Mouse (Mus musculus): ENCODE measurements around the gene Pou6f1. TPM values are rescaled to one million over a fixed set of nuclear protein-coding genes. Genes with fewer than 3 reads are reported as not detected.

Pou6f1 gene
- polyA plus RNA-seq, 1 experiment from 2014 or later, result 5.4 TPM

- no peak overlapping the region for H3K27ac ChIP-seq (replicated peaks)
- 88% methylated on average over 5 of the region's 5 CpGs for WGBS
- no peaks in the 10 kb centered on the region for H3K27me3 ChIP-seq (replicated peaks; ENCODE audit: low read depth, poor library complexity, severe bottlenecking)
- H3K9me3 ChIP-seq, result no peaks in the 10 kb centered on the region
- no peak overlapping the region for H3K4me3 ChIP-seq
- no peaks in the 10 kb centered on the region for H3K4me1 ChIP-seq
- DNase-seq (ENCODE audit: low spot score), result no peak
- H3K36me3 ChIP-seq (replicated peaks), result peaks cover 54% of the 10 kb centered on the region
Observed at GRCm38 (mm10) chr15:100527900-100528299, 71.9 kb downstream of the Pou6f1 start.

GRCm38 (mm10) chr15:100525405-100525804 lies 74.4 kb downstream of the Pou6f1 start:
- Histone ChIP-seq H3K36me3 (replicated peaks) (peaks cover 69% of the 10 kb centered on the region), H3K27me3 (replicated peaks; ENCODE audit: low read depth, poor library complexity, severe bottlenecking) (no peaks in the 10 kb centered on the region), H3K27ac (replicated peaks) (no peak overlapping the region), H3K4me3 (no peak overlapping the region), H3K4me1 (no peaks in the 10 kb centered on the region), H3K9me3 (no peaks in the 10 kb centered on the region)
- 94% methylated on average over 14 of the region's 14 CpGs for WGBS
- no peak for DNase-seq (ENCODE audit: low spot score)

Small RNAs within 50 kb of the gene (microRNA-seq; reads per million reads assigned to microRNA genes)
- not detected for gene Mir6961

Other genes with a start within 250 kb of the Pou6f1 start
- gene Methig1, start 246.8 kb downstream of the Pou6f1 start, polyA plus RNA-seq (2016; fragmentation: Nextera tagmentation; extraction: Ambion mirVana), result not detected in 2 replicates
- not detected in 2 replicates for gene Mettl7a2, start 246.8 kb downstream of the Pou6f1 start, polyA plus RNA-seq (2016; fragmentation: Nextera tagmentation; extraction: Ambion mirVana)
- not detected in 2 replicates for gene Higd1c, start 235.4 kb downstream of the Pou6f1 start, polyA plus RNA-seq (2016; fragmentation: Nextera tagmentation; extraction: Ambion mirVana)
- gene Gm5475, start 177.8 kb downstream of the Pou6f1 start, polyA plus RNA-seq (2016; fragmentation: Nextera tagmentation; extraction: Ambion mirVana), result 0.05 TPM in 1 of 2 replicates, not detected in the other
- gene Slc11a2, start 174.9 kb downstream of the Pou6f1 start, polyA plus RNA-seq (2016; fragmentation: Nextera tagmentation; extraction: Ambion mirVana), result 25.0 and 28.3 TPM in 2 replicates
- gene Letmd1, start 131.0 kb downstream of the Pou6f1 start, polyA plus RNA-seq (2016; fragmentation: Nextera tagmentation; extraction: Ambion mirVana), result 36.5 and 38.6 TPM in 2 replicates
- gene Csrnp2, start 104.5 kb downstream of the Pou6f1 start, polyA plus RNA-seq (2016; fragmentation: Nextera tagmentation; extraction: Ambion mirVana), result 24.2 and 25.4 TPM in 2 replicates
- 36.9 and 38.2 TPM in 2 replicates for gene Tfcp2, start 48.0 kb downstream of the Pou6f1 start, polyA plus RNA-seq (2016; fragmentation: Nextera tagmentation; extraction: Ambion mirVana)
- 200 and 212 TPM in 2 replicates for gene Dazap2, start 15.4 kb upstream of the Pou6f1 start, polyA plus RNA-seq (2016; fragmentation: Nextera tagmentation; extraction: Ambion mirVana)
- gene Smagp, start 37.0 kb upstream of the Pou6f1 start, polyA plus RNA-seq (2016; fragmentation: Nextera tagmentation; extraction: Ambion mirVana), result 4.9 and 7.3 TPM in 2 replicates
- gene Bin2, start 69.6 kb upstream of the Pou6f1 start, polyA plus RNA-seq (2016; fragmentation: Nextera tagmentation; extraction: Ambion mirVana), result 2.1 and 4.0 TPM in 2 replicates
- 1.7 and 2.2 TPM in 2 replicates for gene Cela1, start 87.9 kb upstream of the Pou6f1 start, polyA plus RNA-seq (2016; fragmentation: Nextera tagmentation; extraction: Ambion mirVana)
- 0.05 and 0.16 TPM in 2 replicates for gene Galnt6, start 129.4 kb upstream of the Pou6f1 start, polyA plus RNA-seq (2016; fragmentation: Nextera tagmentation; extraction: Ambion mirVana)
- 9.0 and 10.2 TPM in 2 replicates for gene Slc4a8, start 161.8 kb upstream of the Pou6f1 start, polyA plus RNA-seq (2016; fragmentation: Nextera tagmentation; extraction: Ambion mirVana)

Measured in embryonic facial prominence, embryonic 10.5 days (tissue).